Mouse (Mus musculus) gastrocnemius, adult 18-20 months (tissue): ENCODE measurements at regions not wholly inside any gene's neighbourhood (a gene's known extent, or its start where the extent isn't known, plus 50 kb on each side); places are given as distances from the start of the nearest gene placed in this dataset.
"Not testable (repeated sequence)": the region's sequence is repeated elsewhere in the genome, so short reads cannot be mapped to it uniquely, and the experiment has no call there.

Experiments used
- DNase-seq: peaks from one replicate; pipeline ENCODE4 v3.0.0; 2021; ENCODE audit warnings: low spot score

DNA sequence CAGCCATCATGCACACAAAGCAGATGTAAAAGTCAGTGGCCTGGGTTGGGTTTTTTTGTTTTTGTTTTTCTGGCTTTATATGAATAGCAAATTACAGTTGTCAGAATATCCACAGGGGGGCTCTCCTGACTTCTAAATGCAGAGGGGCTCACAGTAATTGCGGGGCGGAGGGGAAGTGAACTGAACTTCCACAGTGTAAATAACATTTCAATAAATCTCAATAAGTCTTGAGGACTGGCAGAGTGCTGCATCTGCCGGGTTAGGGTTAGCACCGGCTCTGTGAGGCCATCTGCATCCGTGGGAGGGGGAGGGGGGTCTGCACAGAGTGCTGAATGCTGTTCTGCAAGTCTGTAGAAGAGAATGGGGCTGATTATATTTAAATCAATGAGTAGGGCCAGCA, 50.3 kb upstream of the Arl4c start:
- no peak for DNase-seq

DNA sequence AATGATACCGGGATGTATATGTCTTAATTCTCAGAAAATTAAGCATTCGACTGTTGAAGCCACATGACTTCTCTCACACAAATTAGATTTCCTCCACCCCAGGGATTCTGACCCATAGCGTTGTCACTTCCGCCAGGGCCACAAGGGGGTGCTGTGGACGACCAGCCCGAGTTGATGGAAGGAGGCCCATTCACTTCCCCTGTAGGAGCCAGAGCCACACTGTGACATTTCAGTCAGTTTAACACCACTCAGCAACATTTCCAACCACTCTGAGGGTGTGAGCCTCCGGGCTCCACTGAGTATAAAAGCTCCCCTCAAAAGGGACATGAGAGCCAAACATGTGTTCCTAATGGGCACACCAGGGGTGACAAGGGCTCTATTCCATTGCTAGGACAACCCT, 54.6 kb upstream of the Arl4c start:
- peak; percentile 15 for DNase-seq

DNA sequence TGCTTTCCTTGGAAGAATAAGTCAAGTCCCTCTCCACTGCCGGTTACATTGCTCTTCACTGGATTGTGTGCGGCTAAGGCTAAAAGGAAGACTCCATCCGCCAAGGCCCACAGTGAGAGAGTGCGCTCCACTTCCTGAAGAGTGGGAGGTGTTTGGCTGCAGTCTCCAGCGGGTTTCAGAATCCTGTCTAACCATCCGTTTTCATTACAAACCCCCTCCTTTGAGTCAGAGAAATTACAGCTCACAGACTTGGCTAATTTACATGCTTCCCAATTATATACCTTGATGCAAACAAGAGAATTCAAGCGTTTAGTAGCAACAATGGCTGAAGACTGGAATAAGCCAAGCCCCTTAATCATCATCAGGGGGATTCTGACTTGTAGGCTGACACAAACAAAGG, 55.1 kb upstream of the Arl4c start:
- no peak for DNase-seq

DNA sequence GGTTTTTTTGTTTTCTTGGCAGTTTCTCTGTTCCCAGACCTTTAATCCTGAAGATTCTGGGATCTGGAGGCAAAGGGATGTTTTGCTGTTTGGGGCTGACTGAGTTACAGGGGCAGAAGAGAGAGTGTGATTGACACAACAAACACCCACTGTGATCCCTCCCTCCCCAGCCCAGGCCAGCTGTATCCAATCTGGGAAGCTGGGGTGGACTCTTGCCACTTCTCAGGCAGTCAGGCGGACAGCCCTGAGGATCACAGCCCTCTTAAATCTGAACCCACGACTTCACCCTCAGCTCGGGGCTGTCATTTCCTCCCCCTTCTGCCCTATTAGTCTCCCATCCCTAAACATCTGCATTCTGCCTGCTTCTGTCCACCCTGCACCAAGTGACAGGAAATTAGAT, 55.7 kb upstream of the Arl4c start:
- no peak for DNase-seq

DNA sequence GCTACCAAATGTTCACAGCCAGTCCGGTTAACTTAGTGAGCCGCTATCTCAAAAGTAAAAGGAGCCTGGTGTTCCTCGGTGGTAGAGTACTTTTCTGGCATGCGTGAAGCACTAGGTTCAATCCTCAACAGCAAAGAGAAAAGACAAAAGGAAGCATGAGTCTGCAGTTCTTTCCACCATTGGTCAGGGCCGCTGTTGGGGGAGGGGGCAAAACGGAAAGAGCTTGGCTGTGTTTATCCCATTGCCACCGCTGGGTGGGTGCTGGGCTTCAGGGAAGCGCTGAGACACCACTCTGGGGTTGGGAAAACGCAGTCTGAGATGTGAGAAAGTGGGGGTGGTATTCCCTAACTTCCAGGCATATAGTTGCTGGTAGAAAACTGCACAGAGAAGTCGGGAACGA, 58.6 kb upstream of the Arl4c start:
- DNase-seq: no peak

GRCm38 (mm10) chr1:88761121-88761520, 59.1 kb upstream of the Arl4c start:
- DNase-seq: no peak

DNA sequence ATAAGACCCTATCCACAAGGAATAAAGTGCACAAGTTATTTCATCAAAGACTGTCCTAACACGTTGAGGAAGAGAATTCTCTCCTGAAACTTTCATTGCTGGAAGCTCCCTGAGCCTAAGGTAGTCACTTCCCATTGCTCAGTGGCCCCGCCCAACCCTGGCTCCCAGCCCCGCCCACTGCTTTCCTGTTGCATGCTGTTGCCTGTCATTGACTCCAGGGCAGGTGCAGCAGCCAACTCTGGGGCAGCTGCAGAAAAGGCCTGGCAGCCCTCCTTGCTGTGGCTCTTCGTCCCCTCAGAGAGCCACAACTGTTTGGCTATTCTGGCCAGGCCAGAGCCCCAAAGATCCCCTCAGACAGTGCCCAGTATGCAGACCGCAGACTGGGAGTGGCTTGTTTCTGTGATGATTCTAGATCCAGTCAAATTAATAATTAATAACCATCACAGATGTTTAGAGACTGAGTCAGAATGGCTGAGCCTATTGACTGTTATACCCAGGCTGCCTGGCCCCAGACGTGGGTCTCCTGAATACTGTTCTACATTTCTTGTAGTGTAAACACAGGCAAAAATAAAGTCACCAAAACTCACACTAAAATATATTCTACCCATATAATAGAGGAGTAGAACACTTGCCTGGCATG, 61.8 kb upstream of the Arl4c start:
- DNase-seq: no peak

- no peak for DNase-seq
Observed at GRCm38 (mm10) chr1:88764478-88764877, 62.5 kb upstream of the Arl4c start.

DNA sequence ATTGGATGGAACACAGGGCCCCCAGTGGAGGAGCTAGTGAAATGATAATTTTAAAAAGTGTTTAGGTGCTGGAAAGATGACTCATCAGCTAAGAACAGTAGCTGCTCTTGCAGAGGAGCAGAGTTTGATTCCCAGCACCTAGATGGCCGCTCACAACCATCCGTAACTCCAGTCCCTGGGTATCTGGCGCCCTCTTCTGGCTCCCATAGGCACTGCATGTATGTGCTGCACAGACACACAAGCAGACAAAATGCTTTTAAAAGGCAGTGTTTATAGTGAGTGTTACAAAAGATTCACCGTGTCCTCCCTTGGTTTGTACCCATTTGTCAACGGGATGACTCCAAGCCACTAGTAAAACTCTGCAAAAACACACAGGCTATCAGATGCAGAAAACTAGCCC, 75.0 kb upstream of the Arl4c start:
- DNase-seq: no peak

GRCm38 (mm10) chr1:88780262-88780661, 78.2 kb upstream of the Arl4c start:
- DNase-seq: no peak

GRCm38 (mm10) chr1:88783083-88783482, 81.1 kb upstream of the Arl4c start:
- no peak for DNase-seq

DNA sequence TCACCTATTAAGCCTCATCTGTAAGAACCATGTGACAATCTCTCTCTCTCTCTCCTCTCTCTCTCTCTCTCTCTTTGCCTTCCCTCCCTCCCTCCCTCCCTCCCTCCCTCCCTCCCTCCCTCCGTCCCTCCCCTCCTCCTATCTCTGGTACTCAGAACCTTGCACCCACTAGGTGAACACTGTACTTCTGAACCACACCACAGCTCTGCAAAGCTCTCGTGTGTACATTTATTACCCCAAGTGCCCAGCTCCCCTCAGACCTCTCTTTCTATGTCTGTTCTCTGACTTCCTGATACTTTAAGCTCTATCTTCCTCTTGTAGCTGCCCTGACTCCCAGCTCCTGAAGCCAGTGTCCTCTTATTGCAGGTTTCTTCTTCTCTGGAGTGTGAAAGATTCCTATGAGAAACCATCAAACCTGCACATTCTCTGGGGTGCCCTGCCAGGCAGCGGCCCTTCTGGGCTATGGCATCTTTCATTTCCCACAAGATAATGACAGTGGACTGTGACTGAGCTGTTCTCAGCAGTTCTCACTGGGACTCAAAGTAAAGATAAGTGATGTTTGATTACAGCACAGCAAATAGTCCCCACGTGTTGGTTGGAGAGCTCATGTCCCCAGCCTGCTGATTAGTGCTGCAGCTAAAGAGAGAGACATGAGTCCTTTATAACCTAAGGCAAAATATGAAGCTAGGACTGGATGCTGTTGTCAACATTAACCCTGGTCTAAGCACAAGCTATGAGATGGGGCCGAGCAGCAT, 83.0 kb upstream of the Arl4c start:
- no peak for DNase-seq

- no peak for DNase-seq
Observed at GRCm38 (mm10) chr1:88786066-88786465, 84.0 kb upstream of the Arl4c start.

- DNase-seq: no peak
Observed at GRCm38 (mm10) chr1:88790674-88791073, 88.7 kb upstream of the Arl4c start.

DNA sequence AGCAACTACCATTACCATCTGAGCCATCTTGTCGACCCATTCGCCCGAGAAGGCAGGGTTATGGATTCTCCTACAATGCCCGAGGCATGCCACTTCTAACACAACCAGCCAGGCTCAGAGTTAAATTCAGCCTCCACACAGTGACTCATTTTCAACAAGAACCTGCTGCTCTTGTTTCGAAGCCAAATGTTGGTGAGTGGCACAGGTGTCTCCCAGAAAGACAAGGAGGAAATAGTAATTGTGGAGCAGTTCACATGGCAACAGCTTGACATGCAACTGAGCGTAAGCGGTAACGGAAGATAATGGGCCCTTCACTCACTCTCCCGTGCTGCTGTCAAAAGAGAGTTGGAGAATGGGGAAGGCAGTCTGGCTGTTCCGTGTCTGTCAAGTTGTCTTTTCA, 92.9 kb upstream of the Arl4c start:
- DNase-seq: no peak

DNA sequence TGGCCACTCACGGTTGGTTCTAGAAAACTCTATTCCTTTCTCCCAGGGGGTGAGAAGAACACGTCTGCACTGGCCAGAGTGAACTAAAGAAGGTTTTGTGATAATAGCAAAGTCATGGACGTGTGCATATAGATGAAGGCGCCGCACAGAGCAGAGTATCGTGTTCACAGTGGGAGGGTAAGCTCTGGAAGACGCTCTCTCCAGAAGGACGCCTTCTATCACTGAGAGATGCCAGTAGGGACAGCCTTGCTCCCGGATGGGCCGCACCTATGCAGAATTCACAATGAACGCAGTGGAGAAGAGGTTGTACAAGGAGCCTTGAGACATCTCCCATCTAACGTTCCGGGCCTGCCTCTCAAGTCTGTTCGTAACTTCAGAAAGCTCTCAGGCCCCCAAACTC, 96.5 kb upstream of the Arl4c start:
- DNase-seq: no peak

- no peak for DNase-seq
Observed at GRCm38 (mm10) chr1:88798874-88799273, 96.9 kb upstream of the Arl4c start.

DNA sequence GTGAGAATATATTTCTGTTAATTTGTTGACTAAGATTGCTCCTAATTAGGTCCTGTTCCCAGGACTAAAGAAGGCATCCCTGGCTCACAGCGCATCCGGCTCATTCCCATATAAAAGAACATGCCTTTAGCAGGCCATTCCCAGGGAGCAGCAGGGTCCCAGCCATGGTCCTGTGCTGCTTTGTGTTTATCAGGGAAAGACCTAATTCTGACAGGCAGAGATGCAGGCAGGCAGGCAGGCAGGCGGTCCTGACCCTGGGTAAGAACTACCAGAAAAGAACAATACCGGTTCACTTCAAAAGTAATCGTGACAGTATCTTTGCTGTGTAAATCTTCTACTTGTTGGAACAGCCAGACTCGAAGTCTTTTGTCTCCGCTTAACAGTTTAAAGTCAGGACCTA, 97.3 kb upstream of the Arl4c start:
- DNase-seq: no peak

- DNase-seq: no peak
Observed at GRCm38 (mm10) chr1:88799789-88800188, 97.8 kb upstream of the Arl4c start.

- DNase-seq: no peak
Observed at GRCm38 (mm10) chr1:88800411-88800810, 98.4 kb upstream of the Arl4c start.

GRCm38 (mm10) chr1:88801151-88801550, 99.1 kb upstream of the Arl4c start:
- DNase-seq: not testable (repeated sequence)

DNA sequence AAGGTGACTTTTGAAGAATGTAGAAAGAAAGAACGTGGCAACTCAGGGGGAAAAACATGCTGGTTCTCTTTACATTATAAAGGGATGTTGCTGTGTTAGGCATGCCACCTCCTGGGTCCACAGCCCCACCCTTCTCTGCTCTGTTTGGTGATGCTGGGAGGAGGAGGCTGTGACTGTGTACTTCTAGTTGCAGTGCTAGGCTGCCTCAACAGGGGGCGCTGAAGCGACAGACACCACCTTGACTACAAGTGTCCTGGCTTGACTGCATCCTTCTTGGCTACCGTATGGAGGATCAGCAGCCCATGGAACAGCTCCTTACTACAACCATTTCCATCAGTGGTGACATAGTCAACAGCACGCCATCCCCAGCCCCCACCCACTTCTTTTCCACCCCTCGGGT, 104.9 kb upstream of the Arl4c start:
- peak; percentile 24 for DNase-seq

DNA sequence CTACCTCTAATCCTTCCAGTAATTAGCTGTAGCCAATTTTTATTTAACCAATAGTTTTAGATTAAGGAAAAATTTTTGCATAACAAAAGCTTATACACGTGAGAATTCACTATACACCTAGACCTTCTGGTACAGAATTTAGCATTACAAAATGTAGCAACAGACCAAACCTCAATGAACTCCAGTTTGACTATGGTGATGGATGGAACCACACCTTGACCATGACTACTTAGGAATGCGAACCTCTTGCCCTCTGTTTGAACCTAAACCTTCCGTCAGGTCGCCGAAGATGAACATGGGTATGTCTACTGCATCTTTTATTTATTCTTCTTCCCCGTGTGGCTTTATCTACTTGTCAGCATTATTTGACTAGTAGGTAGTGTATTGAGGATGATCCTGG, 105.9 kb upstream of the Arl4c start:
- no peak for DNase-seq

- DNase-seq: no peak
Observed at GRCm38 (mm10) chr1:88808508-88808907, 106.5 kb upstream of the Arl4c start.
